Mouse (Mus musculus) hindbrain, postnatal 0 days (tissue): Measurements from ENCODE around the gene Tvp23a. TPM values are rescaled to one million over a fixed set of nuclear protein-coding genes. Genes with fewer than 3 reads are reported as not detected.

Experiments used
- ATAC-seq: fragments of 200-750 bp; cut with Nextera tagmentation; 2 replicates; pipeline ENCODE4 v1.8.0; 2017; ENCODE audit warnings: mild to moderate bottlenecking, moderate TSS enrichment, moderate library complexity
- DNase-seq: peaks from one replicate; pipeline ENCODE4 v3.0.0-alpha.2; 2015; ENCODE audit warnings: low spot score
- H3K27ac ChIP-seq: fragments of 300-500 bp; sonication (generic); 2 replicates; pipeline ENCODE4 v1.5.1; 2014; ENCODE audit warnings: mild to moderate bottlenecking
- H3K27me3 ChIP-seq: fragments of 300-500 bp; sonication (generic); 2 replicates; pipeline ENCODE4 v1.6.1; 2014; ENCODE audit warnings: low read length, mixed read lengths; ENCODE audit not compliant: insufficient read depth
- H3K36me3 ChIP-seq: fragments of 300-500 bp; sonication (generic); 2 replicates; pipeline ENCODE4 v1.6.1; 2014; ENCODE audit warnings: low read length, mixed read lengths; ENCODE audit not compliant: insufficient read depth
- H3K4me1 ChIP-seq: fragments of 300-500 bp; sonication (generic); 2 replicates; pipeline ENCODE4 v1.6.1; 2014; ENCODE audit warnings: antibody characterized with exemption, low read length, mixed read lengths; ENCODE audit not compliant: insufficient read depth
- H3K4me2 ChIP-seq: fragments of 300-500 bp; sonication (generic); 2 replicates; pipeline ENCODE4 v1.6.1; 2014; ENCODE audit warnings: low read depth, mild to moderate bottlenecking, low read length, moderate library complexity, mixed read lengths
- H3K4me3 ChIP-seq: fragments of 300-500 bp; sonication (generic); 2 replicates; pipeline ENCODE4 v1.5.1; 2014; ENCODE audit warnings: low read length
- H3K9ac ChIP-seq: fragments of 300-500 bp; sonication (generic); replicated peaks from 2 replicates; pipeline ENCODE4 v1.6.1; 2014; ENCODE audit warnings: mild to moderate bottlenecking, low read length, moderate library complexity, mixed read lengths
- H3K9me3 ChIP-seq: fragments of 300-500 bp; sonication (generic); 2 replicates; pipeline ENCODE4 v1.6.1; 2016; ENCODE audit warnings: low read length, mixed read lengths
- CTCF ChIP-seq: IDR thresholded peaks from 2 replicates; pipeline ENCODE4 v1.5.1; 2016; ENCODE audit warnings: antibody characterized with exemption, control low read depth, low read depth
- WGBS: fragments of 180-500 bp; shearing (Covaris S2); extraction: QIAGEN DNeasy Blood & Tissue Kit; methylation state at CpG from one replicate; pipeline ENCODE4 v1.1.7; 2014; 5-methylcytosine and 5-hydroxymethylcytosine counted together
- polyA plus RNA-seq: library from polyadenylated mRNA; unstranded; fragments of >200 nt; fragmentation: Nextera tagmentation; extraction: Ambion mirVana; gene quantifications from 2 replicates; pipeline ENCODE4 v1.2.1, GENCODE M21; 2015
- total RNA-seq: library from RNA; depleted of rRNA; stranded (reverse); fragments of >200 nt; gene quantifications from 2 replicates; pipeline ENCODE4 v1.2.3, GENCODE M21; 2014; rRNA removed

Tvp23a gene
- total and polyA plus RNA-seq, 2 experiments from 2014 or later = 38.5 to 75.5 TPM

- DNase-seq (peak; percentile 26), ATAC-seq (no peak)
- Histone ChIP-seq H3K9me3 (no peaks in the 10 kb centered on the region), H3K27me3 (no peaks in the 10 kb centered on the region), H3K4me3 (no peak overlapping the region), H3K27ac (0 out of 2 replicates have a peak overlapping the region, but pooled peaks have one; percentile 20), H3K9ac (no peak overlapping the region), H3K4me1 (peaks cover 4% of the 10 kb centered on the region), H3K4me2 (no peak overlapping the region), H3K36me3 (no peaks in the 10 kb centered on the region)
- no peak for TF ChIP-seq CTCF
- 72% methylated on average over 4 of the region's 4 CpGs for WGBS
These were observed 74.8 kb downstream of the Tvp23a start for GRCm38 (mm10) chr16:10372372-10372771.

Other genes with a start within 250 kb of the Tvp23a start
- gene Emp2, start 133.4 kb downstream of the Tvp23a start, total RNA-seq = 25.3 and 26.6 TPM in 2 replicates
- gene Emp2, start 133.4 kb downstream of the Tvp23a start, polyA plus RNA-seq = 30.7 and 32.0 TPM in 2 replicates
- gene Tekt5, start 51.9 kb downstream of the Tvp23a start, total RNA-seq = 8.6 and 10.2 TPM in 2 replicates
- 24.7 and 28.2 TPM in 2 replicates for gene Tekt5, start 51.9 kb downstream of the Tvp23a start, polyA plus RNA-seq
- gene Nubp1, start 35.4 kb downstream of the Tvp23a start, total RNA-seq = 29.0 and 41.7 TPM in 2 replicates
- 32.4 and 32.9 TPM in 2 replicates for gene Nubp1, start 35.4 kb downstream of the Tvp23a start, polyA plus RNA-seq
- gene Ciita, start 32.7 kb upstream of the Tvp23a start, total RNA-seq = 0.07 TPM in 1 of 2 replicates, not detected in the other
- gene Ciita, start 32.7 kb upstream of the Tvp23a start, polyA plus RNA-seq = 0.14 and 0.18 TPM in 2 replicates
- 36.2 and 50.7 TPM in 2 replicates for gene Dexi, start 95.7 kb upstream of the Tvp23a start, total RNA-seq
- 21.6 and 22.8 TPM in 2 replicates for gene Dexi, start 95.7 kb upstream of the Tvp23a start, polyA plus RNA-seq
- gene Clec16a, start 98.0 kb upstream of the Tvp23a start, total RNA-seq = 62.5 and 70.1 TPM in 2 replicates
- gene Clec16a, start 98.0 kb upstream of the Tvp23a start, polyA plus RNA-seq = 62.8 and 67.8 TPM in 2 replicates